Mouse (Mus musculus): Measurements from ENCODE around the gene Slc25a25.

GRCm38 (mm10) chr2:32440632-32441031, 10.6 kb downstream of the Slc25a25 start:
- TF ChIP-seq POLR2A (IDR thresholded peaks at IDR 0.05; ENCODE audit: control insufficient read depth, extremely low read depth, insufficient read depth, low read length, poor library complexity) (no peak), CTCF (IDR thresholded peaks at IDR 0.05; ENCODE audit: borderline replicate concordance, control insufficient read depth, extremely low read depth, insufficient read depth, low read length, poor library complexity) (no peak)
